In the genomic region with DNA sequence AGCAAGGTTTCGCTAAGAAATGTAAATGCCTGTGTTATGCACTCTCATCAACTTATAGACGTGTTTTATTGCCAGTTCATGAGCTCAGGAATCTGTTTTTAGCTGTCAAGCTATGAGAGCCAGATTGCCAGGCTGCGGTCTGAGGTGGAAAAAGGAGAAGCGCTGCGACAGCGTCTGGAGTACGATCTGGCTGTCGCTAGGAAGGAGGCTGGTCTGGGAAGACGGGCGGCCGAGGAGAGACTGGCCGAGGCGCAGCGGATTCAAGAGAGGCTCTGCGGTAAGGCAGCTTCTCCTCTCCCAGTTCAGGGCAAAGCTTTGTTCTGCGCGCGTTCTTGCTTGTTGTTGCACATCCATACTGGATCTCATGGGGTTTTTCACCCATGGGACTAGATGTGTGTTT, we compare ENCODE assay signal across 10 mouse cellular contexts. TPM values are rescaled to one million over a fixed set of nuclear protein-coding genes. Genes with fewer than 3 reads are reported as not detected.
DNase-seq lines count a peak whose midpoint lies in the region; ATAC-seq and TF ChIP-seq lines count a peak whose summit lies in the region.
"Had no signal": no experiment of that assay in that cellular context is flagged by ENCODE, and none has a peak within 500 bp of the region (broad histone marks: within the 10 kb centered on the region; RNA-seq: fewer than 3 reads in every experiment).

No protein-coding gene starts in this region.

- ATAC-seq in forebrain, embryonic 15.5 days (replicated peaks), result no peak
- no peak for ATAC-seq in forebrain, embryonic 12.5 days (ENCODE audit: low FRiP score)
- no peak for ATAC-seq in limb, embryonic 11.5 days (ENCODE audit: insufficient number of reproducible peaks, low FRiP score, low TSS enrichment, low read depth)
- peak; percentile 69 for ATAC-seq in forebrain, postnatal 0 days
- ATAC-seq in midbrain, embryonic 16.5 days, result no peak

- peak; percentile 32 for DNase-seq in limb, embryonic 11.5 days (ENCODE audit: low spot score)
- DNase-seq in limb, embryonic 10.5 days (ENCODE audit: low spot score), result no peak
- DNase-seq in forebrain, postnatal 0 days, result peak; percentile 59
- DNase-seq in adipocyte (ENCODE audit: low spot score), result no peak
- DNase-seq in urinary bladder, adult 18-20 months (ENCODE audit: low spot score in 2 of 2), result no peak
- DNase-seq: thymus, adult 2 months had no signal

- H3K4me3 ChIP-seq in forebrain, embryonic 15.5 days, result 0 out of 2 replicates have a peak overlapping the region, but pooled peaks have one; percentile 4
- H3K4me3 ChIP-seq in forebrain, embryonic 12.5 days (replicated peaks), result no peak overlapping the region
- H3K4me3 ChIP-seq in limb, embryonic 11.5 days (ENCODE audit: low read depth, low read length), result no peak overlapping the region
- no peak overlapping the region for H3K4me3 ChIP-seq in limb, embryonic 10.5 days
- H3K4me3 ChIP-seq in forebrain, postnatal 0 days (ENCODE audit: low read depth, low read length), result peak overlapping the region; percentile 18
- H3K4me3 ChIP-seq in midbrain, embryonic 16.5 days (ENCODE audit: low read depth, low read length), result peak overlapping the region; percentile 6; the same call in 1 of the 2 replicates

- no peaks in the 10 kb centered on the region for H3K36me3 ChIP-seq in forebrain, embryonic 15.5 days
- 0 out of 2 replicates have a peak, but pooled peaks cover 2% of the 10 kb centered on the region for H3K36me3 ChIP-seq in forebrain, embryonic 12.5 days (replicated peaks)
- peaks cover 2% of the 10 kb centered on the region; the same call in 1 of the 2 replicates for H3K36me3 ChIP-seq in limb, embryonic 11.5 days (ENCODE audit: control insufficient read depth, insufficient read depth, low read length)
- 0 out of 2 replicates have a peak, but pooled peaks cover 2% of the 10 kb centered on the region for H3K36me3 ChIP-seq in limb, embryonic 10.5 days
- H3K36me3 ChIP-seq in forebrain, postnatal 0 days (ENCODE audit: insufficient read depth), result no peaks in the 10 kb centered on the region
- no peaks in the 10 kb centered on the region for H3K36me3 ChIP-seq in midbrain, embryonic 16.5 days (ENCODE audit: control insufficient read depth, insufficient read depth, low read length)

- 0 out of 2 replicates have a peak overlapping the region, but pooled peaks have one; percentile 9 for H3K4me2 ChIP-seq in forebrain, embryonic 15.5 days (replicated peaks)
- no peak overlapping the region for H3K4me2 ChIP-seq in forebrain, embryonic 12.5 days
- no peak overlapping the region for H3K4me2 ChIP-seq in limb, embryonic 11.5 days (ENCODE audit: low read depth, severe bottlenecking)
- peak overlapping the region; percentile 18 for H3K4me2 ChIP-seq in forebrain, postnatal 0 days (ENCODE audit: low read depth)
- peak overlapping the region; percentile 25; the same call in 1 of the 2 replicates for H3K4me2 ChIP-seq in midbrain, embryonic 16.5 days (ENCODE audit: low read length)

- H3K27me3 ChIP-seq in forebrain, embryonic 15.5 days, result no peaks in the 10 kb centered on the region
- no peaks in the 10 kb centered on the region for H3K27me3 ChIP-seq in forebrain, embryonic 12.5 days
- no peaks in the 10 kb centered on the region for H3K27me3 ChIP-seq in limb, embryonic 11.5 days (ENCODE audit: control insufficient read depth, insufficient read depth, low read length)
- H3K27me3 ChIP-seq in limb, embryonic 10.5 days (ENCODE audit: low read depth, poor library complexity, severe bottlenecking), result no peaks in the 10 kb centered on the region
- H3K27me3 ChIP-seq in forebrain, postnatal 0 days (ENCODE audit: insufficient read depth, low read length), result no peaks in the 10 kb centered on the region
- no peaks in the 10 kb centered on the region for H3K27me3 ChIP-seq in midbrain, embryonic 16.5 days (ENCODE audit: control insufficient read depth, insufficient read depth, low read depth, low read length)
- H3K27me3 ChIP-seq: CH12.LX had no signal

- WGBS in forebrain, embryonic 15.5 days, result 61% methylated on average over 18 of the region's 18 CpGs
- WGBS in forebrain, embryonic 12.5 days, result 65% methylated on average over 18 of the region's 18 CpGs
- 54% methylated on average over 18 of the region's 18 CpGs for WGBS in limb, embryonic 11.5 days
- WGBS in limb, embryonic 10.5 days, result 61% methylated on average over 18 of the region's 18 CpGs
- 57% methylated on average over 18 of the region's 18 CpGs for WGBS in forebrain, postnatal 0 days
- WGBS in midbrain, embryonic 16.5 days, result 64% methylated on average over 18 of the region's 18 CpGs

- 0 out of 2 replicates have a peak overlapping the region, but pooled peaks have one; percentile 23 for H3K9ac ChIP-seq in forebrain, embryonic 15.5 days (replicated peaks)
- H3K9ac ChIP-seq in forebrain, embryonic 12.5 days, result no peak overlapping the region
- no peak overlapping the region for H3K9ac ChIP-seq in limb, embryonic 11.5 days (ENCODE audit: low read length)
- H3K9ac ChIP-seq in forebrain, postnatal 0 days, result peak overlapping the region; percentile 35
- no peak overlapping the region for H3K9ac ChIP-seq in midbrain, embryonic 16.5 days (ENCODE audit: low read depth, low read length)

- peak overlapping the region; percentile 67 for H3K27ac ChIP-seq in forebrain, embryonic 15.5 days (replicated peaks)
- no peak overlapping the region for H3K27ac ChIP-seq in forebrain, embryonic 12.5 days
- no peak overlapping the region for H3K27ac ChIP-seq in limb, embryonic 11.5 days (replicated peaks; ENCODE audit: low read depth, low read length)
- H3K27ac ChIP-seq in limb, embryonic 10.5 days, result no peak overlapping the region
- peak overlapping the region; percentile 46 for H3K27ac ChIP-seq in forebrain, postnatal 0 days (ENCODE audit: low read depth, low read length)
- H3K27ac ChIP-seq in midbrain, embryonic 16.5 days (ENCODE audit: low read length), result no peak overlapping the region

- H3K4me1 ChIP-seq in forebrain, embryonic 15.5 days, result 0 out of 2 replicates have a peak, but pooled peaks cover 2% of the 10 kb centered on the region
- H3K4me1 ChIP-seq in forebrain, embryonic 12.5 days, result no peaks in the 10 kb centered on the region
- no peaks in the 10 kb centered on the region for H3K4me1 ChIP-seq in limb, embryonic 11.5 days (ENCODE audit: control insufficient read depth, insufficient read depth, low read length)
- H3K4me1 ChIP-seq in limb, embryonic 10.5 days, result peaks cover 5% of the 10 kb centered on the region; the same call in 1 of the 2 replicates
- H3K4me1 ChIP-seq in forebrain, postnatal 0 days (ENCODE audit: insufficient read depth), result no peaks in the 10 kb centered on the region
- no peaks in the 10 kb centered on the region for H3K4me1 ChIP-seq in midbrain, embryonic 16.5 days (ENCODE audit: control insufficient read depth, insufficient read depth, low read length)

- no peak for TF ChIP-seq CTCF in forebrain, postnatal 0 days (IDR thresholded peaks at IDR 0.05; ENCODE audit: low read depth)

- no peaks in the 10 kb centered on the region for H3K9me3 ChIP-seq in forebrain, embryonic 15.5 days
- no peaks in the 10 kb centered on the region for H3K9me3 ChIP-seq in forebrain, embryonic 12.5 days
- no peaks in the 10 kb centered on the region for H3K9me3 ChIP-seq in limb, embryonic 11.5 days (ENCODE audit: control insufficient read depth, low read length)
- H3K9me3 ChIP-seq in limb, embryonic 10.5 days (replicated peaks), result no peaks in the 10 kb centered on the region
- H3K9me3 ChIP-seq in forebrain, postnatal 0 days (ENCODE audit: low read length), result no peaks in the 10 kb centered on the region
- H3K9me3 ChIP-seq in midbrain, embryonic 16.5 days (replicated peaks; ENCODE audit: control insufficient read depth, low read length, poor library complexity, severe bottlenecking), result no peaks in the 10 kb centered on the region

RNA-seq across cellular contexts. Expression of a gene that starts 24.2 kb away (rescaled TPM):
- 5.5 and 5.7 TPM in 2 replicates for polyA plus RNA-seq in forebrain, embryonic 15.5 days (2015; fragmentation: Nextera tagmentation; extraction: Ambion mirVana)
- 6.0 and 8.3 TPM in 2 replicates for polyA plus RNA-seq in forebrain, embryonic 12.5 days (2016; fragmentation: Nextera tagmentation; extraction: Ambion mirVana)
- polyA plus RNA-seq in limb, embryonic 11.5 days (2014; fragmentation: Nextera tagmentation; extraction: Ambion mirVana), result 5.2 and 5.9 TPM in 2 replicates
- polyA plus RNA-seq in limb, embryonic 10.5 days (2016; fragmentation: Nextera tagmentation; extraction: Ambion mirVana), result 2.7 and 3.8 TPM in 2 replicates
- 3.9 and 4.6 TPM in 2 replicates for total RNA-seq in forebrain, postnatal 0 days (2014; rRNA removed)
- polyA plus RNA-seq in forebrain, postnatal 0 days (2015; fragmentation: Nextera tagmentation; extraction: Ambion mirVana), result 1.5 and 2.9 TPM in 2 replicates
- 3.5 TPM in 2 replicates for polyA plus RNA-seq in midbrain, embryonic 16.5 days (2015; fragmentation: Nextera tagmentation; extraction: Ambion mirVana)

Comparison
In these comparisons a context has a peak if more than half of its experiments do, and no peak if none do; other contexts are left out.
1. H3K27ac ChIP-seq: peak in forebrain, embryonic 15.5 days (single experiment) and forebrain, postnatal 0 days (single experiment); none in forebrain, embryonic 12.5 days (single experiment), limb, embryonic 11.5 days (single experiment), limb, embryonic 10.5 days (single experiment) and midbrain, embryonic 16.5 days (single experiment).
2. H3K4me2 ChIP-seq: peak in forebrain, embryonic 15.5 days (single experiment), forebrain, postnatal 0 days (single experiment) and midbrain, embryonic 16.5 days (single experiment); none in forebrain, embryonic 12.5 days (single experiment) and limb, embryonic 11.5 days (single experiment).
3. H3K4me3 ChIP-seq: peak in forebrain, embryonic 15.5 days (single experiment), forebrain, postnatal 0 days (single experiment) and midbrain, embryonic 16.5 days (single experiment); none in forebrain, embryonic 12.5 days (single experiment), limb, embryonic 11.5 days (single experiment) and limb, embryonic 10.5 days (single experiment).
4. H3K9ac ChIP-seq: peak in forebrain, embryonic 15.5 days (single experiment) and forebrain, postnatal 0 days (single experiment); none in forebrain, embryonic 12.5 days (single experiment), limb, embryonic 11.5 days (single experiment) and midbrain, embryonic 16.5 days (single experiment).
5. DNase-seq: peak in limb, embryonic 11.5 days (single experiment) and forebrain, postnatal 0 days (single experiment); none in limb, embryonic 10.5 days (single experiment), adipocyte (single experiment) and urinary bladder, adult 18-20 months (0 of 2).